Mouse (Mus musculus): ENCODE data around the gene Arl4d.
"Not testable (repeated sequence)": the region's sequence is repeated elsewhere in the genome, so short reads cannot be mapped to it uniquely, and the experiment has no call there.

Arl4d gene

DNA sequence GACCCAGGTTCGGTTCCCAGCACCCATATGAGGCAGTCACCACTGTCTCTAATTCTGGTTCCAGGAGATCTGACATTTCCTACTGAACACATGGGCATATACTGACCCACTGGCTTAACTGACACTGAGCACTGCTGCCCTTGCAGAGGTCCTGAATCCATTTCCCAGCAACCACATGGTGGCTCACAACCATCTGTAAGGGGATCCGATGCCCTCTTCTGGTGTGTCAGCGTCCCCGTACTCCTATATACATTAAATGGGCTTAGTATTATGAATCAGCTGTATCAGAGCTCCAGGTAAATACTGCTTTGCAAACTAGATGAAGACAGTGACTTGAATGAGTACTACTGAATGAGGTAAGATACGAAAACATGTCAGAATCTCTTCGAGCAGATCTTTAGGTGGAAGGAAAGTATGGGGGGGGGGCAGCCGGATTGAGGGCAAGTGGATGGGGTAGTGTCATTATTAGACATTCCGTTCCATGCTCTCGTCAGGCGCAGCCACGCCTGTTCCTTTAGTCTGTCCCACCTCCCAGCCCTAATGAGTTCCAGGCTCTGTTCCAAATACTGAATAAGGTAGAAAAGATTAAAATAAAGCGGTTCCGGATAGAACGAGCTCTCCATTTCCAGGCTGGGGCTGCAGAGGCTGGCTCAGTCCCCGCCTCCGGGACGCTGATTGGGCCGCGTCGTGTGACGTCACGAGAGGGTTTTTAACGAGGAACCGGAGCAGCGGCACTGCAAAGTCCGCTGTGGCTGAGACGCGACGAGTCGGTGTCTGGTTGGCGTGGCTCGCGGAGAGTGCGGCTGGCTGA, at the start of gene Arl4d:
Gene Arl4d (plus strand): TSS at position 717 of the 811 bp plus-strand sequence.
- peak; percentile 97 for DNase-seq

DNA sequence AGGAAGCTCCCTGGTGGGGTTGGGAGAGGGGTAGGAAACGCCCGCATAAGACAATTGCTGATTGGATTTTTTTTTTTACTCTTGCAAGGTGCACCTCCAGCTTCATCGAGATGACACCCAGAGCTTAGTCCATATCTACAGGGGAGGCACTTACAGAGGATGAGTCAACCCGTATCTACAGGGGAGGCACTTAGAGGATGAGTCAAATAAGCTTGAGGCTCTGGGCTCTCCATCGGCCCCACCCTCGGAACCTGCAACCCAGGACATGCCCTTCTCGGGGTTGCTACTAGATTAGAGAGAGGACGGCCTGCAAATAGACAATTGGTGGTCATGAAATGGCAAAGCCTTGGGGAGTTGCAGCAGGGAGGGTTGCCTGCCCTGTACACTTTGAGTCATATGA, 49.2 kb upstream of the Arl4d start:
- DNase-seq = no peak

DNA sequence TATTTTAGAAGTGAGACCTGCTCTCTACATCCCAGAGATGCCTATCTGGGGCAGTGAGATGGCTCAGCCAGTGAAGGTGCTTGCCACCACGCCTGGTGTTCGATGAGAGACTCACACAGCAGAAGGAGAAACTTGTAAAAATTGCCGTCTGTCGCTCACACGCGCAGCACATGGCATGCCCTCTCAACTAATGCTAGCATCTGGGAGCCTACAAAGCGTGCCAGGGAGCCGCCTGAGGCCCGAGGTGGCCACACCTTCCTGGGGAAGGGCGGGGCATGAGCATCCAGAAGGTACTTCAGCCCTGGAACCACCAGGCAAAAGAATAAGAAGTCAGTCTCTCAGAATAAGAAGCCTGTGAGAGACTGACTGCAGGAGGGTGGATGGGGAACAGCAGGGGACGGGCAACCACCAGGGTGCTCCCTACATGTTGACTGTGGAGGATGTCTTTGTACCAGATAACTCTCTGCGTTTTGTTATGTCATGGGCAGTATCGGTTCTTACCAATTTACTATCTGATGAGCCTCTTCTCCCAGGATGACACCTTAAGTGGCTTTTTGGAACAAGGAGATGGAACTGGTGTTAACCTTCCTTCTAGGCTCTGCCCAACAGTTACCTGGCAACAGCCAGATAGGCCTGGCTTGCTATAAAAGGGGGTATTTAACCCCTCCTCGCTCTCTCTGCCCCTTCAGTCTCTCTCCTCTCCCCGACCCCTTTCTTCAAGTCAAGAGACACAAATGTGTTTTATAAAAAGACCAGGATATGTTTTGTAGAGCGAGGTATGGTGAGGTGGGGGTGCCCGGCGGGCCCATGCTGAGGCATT, 48.2 kb upstream of the Arl4d start:
- DNase-seq = no peak

DNA sequence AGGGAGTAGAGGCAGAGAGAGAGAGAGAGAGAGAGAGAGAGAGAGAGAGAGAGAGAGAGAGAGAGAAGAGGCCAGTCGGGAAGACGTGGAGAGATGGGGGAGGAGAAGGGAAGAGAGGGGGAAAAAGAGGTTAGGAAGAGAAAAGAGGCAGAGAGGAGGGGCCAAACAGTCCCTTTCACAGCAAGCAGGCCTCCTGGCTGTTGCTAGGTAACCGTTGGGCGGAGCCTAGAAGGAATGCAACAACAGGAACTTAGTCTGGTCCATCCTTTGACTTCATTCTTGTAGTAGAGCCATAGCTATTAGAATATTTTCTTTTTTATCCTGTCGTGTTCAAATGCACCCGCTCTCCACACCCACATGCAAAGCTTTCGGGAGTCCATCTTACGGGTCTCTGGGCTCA, 47.5 kb upstream of the Arl4d start:
- DNase-seq = peak; percentile 23

DNA sequence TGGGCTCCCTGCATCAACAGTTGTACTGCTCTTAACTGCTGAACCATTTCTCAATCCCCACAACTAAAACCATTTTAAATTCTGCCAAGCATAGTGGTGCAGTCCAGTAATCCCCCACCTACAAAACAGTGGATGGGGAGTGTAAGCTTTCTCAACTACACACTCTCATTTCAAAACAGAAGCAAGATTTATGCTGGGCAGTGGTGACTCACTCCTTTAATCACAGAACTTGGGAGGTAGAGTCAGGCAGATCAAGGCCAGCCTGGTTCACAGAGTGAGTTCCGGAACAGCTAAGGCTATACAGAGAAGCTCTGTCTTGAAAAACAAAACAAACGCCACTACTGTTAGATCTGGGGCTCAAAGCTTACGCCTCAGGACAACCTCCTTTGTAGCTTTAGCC, 46.7 kb upstream of the Arl4d start:
- DNase-seq = no peak

DNA sequence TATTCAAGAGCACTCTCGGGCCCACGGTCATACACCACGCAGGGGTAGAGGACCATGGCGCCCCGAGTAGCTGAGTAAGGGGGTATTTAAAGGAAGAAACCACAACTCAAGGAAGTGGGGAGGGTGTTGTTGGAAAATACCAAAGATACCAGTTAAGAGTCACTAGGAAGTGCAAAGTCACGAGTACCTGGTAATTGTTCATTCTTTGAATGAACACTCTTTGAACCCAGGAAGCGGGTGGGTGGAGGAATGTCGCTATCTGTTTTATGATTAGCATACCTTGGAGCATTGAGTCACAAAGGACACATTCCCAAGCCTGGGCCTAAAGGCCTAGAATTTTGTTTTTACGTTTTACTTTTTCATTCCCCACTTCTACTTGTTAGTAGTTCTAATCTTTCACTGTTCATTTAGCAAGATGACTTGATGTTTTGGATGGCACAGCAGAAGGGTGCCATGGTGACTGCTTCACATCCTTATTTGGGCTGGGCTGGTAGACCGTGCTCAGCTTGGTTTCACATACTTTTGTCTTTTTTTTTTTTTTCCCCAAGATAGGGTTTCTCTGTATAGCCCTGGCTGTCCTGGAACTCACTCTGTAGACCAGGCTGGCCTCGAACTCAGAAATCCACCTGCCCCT, 45.2 kb upstream of the Arl4d start:
- not testable (repeated sequence) for DNase-seq

DNA sequence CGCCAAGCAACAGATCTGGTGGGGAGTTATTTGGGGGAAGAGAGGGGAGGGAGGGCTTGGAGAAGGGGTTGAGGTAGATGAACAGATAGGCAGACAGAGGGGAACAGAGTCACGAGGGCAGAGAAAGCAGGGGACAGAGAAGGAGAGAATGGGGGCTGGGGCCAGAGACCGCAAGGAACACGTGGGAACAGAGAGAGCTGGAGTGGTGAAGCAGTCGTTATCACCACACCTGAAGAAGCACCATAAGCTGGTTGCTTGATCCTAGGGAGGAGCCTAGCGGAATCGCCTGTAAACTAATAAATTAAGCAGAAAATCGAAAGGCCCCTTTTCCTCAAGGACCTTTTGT, 38.7 kb upstream of the Arl4d start:
- no peak for DNase-seq

DNA sequence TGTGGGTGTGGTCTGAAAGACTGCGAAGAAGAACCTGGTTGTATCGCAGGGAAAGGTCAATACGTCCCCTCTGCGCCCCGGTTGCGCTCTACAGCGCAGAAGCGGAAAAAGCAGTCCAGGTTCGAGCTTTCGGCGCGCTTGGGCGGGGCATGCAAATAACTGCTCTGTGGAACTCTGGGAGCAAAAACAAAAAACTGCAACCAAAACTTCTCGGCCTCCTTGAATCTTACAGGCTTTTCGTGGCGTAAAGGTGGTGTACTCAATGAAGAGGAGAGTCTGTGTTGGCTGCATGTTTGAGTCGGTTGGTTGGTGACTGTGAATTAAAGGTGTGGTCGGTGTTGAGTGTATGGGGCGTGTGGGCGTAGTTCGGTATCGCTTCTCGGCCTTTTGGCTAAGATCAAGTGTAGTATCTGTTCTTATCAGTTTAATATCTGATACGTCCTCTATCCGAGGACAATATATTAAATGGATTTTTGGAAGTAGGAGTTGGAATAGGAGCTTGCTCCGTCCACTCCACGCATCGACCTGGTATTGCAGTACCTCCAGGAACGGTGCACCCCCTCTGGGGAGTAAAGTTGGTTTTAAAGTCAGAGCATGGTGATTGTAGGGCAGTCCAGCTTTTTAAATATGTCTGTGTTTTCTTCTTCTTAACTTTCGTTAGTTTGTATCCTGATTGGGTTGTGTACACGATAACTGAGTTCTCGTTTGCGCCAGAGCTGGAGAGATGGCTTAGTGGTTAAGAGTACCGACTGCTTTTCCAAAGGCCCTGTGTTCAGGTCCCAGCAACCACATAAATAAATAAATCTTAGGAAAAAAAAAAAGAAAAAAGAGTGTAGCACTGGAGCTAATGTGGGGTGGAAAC, 38.1 kb upstream of the Arl4d start, which contains the start of gene Rdm1:
Gene Rdm1 (plus strand): TSS at position 201 of the 862 bp plus-strand sequence.
- DNase-seq = peak; percentile 82

DNA sequence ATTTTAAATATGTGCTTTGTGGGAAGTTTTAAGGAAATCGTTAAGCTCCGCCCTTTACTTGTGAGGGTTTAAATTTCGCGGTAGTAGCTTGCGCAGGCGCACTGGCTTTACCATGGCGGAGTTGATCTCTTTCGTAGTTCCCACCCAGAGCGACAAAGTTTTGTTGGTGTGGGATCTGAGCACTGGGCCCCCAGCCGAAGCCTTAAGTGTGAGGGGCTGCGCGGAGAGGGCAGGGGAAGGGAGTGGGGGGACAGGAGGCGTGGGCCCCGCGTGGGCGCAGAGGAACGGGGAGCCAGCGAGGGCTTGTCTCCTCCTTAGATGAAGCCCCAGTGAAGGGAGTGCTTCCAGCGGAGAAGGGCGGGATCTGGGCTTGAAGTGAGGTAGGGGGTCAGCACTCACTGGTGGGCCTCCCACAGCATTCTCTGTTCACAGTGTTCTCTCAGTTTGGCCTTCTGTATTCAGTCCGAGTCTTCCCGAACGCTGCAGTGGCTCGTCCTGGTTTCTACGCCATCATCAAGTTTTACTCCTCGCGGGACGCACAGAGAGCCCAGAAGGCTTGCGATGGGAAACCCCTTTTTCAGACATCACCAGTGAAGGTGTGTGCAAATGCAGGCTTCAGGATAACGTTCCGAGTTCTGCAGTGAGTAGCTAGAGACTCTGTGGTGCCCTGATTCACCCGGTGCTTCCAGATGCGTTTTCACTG, 37.3 kb upstream of the Arl4d start:
- DNase-seq = peak; percentile 92

DNA sequence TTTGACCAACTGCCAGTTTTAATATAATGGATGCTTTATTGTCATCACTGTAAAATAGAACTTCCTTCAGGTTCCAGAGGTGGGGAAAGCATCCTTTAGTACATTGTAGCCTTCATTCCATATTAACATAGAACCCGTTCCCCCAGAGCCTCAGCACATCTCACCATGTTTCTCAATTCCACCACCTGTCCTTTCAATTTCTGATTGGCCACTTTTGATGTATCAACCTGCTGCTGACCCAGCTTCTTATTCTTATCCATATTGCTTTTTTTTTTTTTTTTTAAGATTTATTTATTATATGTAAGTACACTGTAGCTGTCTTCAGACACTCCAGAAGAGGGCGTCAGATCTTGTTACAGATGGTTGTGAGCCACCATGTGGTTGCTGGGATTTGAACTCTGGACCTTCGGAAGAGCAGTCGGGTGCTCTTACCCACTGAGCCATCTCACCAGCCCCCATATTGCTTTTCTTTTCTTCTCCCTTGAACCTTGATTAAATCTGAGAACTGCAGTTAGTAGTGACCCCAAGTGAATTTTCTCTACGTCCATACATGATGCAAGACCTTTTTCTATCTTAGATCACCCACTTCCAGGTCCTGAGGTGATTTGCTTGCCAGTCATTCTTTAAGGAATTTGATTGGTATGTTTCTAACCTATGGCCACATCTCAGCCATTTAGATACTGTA, 36.5 kb upstream of the Arl4d start:
- not testable (repeated sequence) for DNase-seq

DNA sequence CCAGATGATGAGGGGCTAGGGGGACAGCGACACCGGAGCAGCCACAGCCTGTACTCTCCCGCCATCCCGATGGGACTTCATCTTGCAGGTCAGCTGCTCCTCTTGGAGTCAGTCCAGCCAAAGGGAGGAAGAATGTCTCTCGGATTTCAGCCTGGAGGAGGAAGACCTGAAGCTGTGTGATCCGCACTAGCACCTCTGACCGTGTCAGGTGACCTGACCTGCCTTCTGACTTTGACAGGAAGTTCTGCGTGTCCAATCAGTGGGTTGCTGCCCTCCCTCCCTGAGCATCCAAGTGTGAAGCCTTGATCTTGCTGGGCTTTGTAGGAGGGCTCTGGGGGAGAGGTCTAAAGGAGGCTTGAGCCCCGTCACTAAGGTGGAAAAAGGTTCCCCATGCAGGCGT, 29.7 kb upstream of the Arl4d start:
- DNase-seq = no peak

DNA sequence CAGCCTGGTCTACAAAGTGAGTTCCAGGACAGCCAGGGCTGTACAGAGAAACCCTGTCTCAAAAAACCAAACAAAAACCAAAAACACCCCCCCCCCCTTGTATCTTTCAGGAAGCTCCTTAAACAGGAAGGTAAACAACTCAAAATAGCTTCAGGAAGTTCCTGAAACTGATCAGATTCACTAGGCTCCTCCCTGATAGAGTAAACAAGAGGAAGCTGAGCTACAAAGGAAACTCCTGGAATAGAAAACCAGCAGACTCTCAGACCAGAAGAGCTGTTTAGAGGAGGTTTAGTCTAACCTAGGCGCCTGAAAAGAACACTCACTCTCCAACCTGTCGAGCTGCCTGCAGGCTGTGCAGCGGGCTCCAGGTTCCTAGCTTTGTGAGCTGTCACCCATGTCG, 25.6 kb upstream of the Arl4d start:
- no peak for DNase-seq

DNA sequence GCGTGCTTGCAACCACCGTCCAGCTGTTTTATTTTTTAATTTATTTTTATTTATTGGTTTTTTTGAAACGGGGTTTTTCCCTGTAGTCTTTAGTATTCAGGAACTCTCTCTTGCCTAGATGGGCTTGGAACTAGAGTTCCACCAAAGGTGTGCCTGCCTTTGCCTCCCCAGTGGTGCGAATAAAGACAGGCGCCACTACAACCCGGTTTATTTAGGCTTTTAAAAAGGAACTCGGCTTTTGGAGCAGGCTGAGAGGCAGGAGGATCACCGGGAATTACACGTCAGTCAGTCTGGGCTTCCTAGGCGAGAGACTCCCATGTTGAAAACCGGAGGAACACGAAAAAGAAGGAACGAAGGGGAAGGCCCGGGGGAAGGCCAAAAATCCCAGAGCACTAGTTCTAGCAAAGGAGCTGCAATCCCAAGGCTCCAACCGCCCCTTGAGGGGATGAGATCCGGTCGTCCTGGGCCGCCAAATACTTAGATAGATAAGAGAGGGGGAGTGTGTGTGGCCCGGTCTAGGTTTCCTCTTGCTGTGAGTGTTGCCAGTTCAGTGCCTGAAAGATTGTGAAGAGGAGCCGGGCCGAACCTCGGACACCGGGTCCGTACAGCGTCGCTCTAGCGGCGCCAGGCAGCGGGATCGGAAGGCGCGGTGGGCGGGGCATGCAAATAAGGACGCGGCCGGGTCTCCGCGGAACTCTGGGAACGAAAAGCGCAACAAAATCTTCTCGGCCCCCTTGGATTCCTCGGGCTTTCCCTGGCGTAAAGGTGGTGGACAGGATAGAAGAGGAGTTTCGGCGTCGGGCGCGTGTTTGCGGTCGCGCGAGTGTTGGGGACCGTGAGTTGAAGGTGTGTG, 24.3 kb upstream of the Arl4d start:
- DNase-seq = peak; percentile 83

DNA sequence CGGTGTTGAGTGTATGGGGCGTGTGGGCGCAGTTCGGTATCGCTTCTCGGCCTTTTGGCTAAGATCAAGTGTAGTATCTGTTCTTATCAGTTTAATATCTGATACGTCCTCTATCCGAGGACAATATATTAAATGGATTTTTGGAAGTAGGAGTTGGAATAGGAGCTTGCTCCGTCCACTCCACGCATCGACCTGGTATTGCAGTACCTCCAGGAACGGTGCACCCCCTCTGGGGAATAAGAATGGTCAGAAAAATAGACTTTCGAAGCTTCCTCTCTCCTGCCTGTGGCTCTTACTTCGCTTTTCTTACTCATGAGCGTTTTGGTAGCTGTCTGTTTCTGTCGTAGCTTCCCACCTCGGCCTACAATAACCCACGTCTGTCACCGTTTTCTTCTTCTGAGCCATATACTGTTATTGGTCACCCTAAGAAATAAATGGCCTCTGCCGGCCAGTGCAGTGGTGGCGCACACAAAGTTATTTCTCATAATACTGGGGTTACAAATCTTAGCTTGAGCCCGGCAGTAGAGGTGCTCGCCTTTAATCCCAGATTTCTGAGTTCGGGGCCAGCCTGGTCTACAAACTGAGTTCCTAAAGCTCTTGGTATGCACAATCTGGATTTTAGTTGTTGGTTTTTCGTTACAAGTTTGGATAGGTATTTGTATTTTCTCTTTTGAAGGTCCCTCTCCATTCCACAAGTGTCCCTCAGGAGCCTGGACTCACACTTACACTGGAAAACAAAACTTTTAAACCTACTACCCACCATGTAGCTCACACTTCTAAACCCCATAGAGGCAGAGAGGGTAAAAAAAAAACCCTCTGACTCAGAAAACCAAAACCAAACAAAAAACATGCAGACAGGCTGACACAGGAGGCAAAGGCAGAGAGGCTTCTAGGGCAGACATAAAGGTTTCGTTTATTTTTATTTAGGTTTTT, 23.4 kb upstream of the Arl4d start:
- not testable (repeated sequence) for DNase-seq

DNA sequence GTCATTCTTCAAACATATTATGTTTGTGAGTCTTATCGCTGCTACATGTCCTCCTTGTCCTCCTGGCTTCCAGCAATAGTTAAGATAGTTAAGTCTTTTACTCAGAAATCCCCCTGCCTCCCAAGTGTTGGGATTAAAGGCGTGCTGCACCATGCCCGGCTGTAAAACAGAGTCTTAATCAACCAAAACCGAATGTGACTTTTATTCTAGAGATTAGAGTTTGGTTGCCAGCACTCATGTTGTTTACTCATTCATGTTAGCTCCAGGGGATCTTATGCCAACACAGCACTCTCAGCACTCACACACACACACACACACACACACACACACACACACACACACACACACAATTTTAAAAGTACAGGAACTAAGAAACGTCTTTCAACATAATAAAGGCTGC, 22.4 kb upstream of the Arl4d start:
- no peak for DNase-seq

DNA sequence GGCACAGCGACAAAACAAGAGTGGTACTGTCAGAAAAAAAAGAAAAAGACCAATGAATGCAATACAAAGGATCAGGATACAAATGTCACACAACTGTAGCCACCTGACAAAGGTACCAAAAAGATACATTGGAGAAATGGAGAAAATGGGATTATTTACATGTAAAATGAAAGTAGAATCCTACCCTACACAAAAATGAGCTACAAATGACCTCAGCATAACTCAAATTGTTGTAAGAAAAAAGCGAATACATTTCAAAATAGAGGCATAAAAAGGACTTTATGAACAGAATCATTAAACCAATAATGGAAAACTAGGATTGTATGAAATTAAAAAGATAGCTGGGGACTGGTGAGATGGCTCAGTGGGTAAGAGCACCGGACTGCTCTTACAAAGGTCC, 20.8 kb upstream of the Arl4d start:
- no peak for DNase-seq

DNA sequence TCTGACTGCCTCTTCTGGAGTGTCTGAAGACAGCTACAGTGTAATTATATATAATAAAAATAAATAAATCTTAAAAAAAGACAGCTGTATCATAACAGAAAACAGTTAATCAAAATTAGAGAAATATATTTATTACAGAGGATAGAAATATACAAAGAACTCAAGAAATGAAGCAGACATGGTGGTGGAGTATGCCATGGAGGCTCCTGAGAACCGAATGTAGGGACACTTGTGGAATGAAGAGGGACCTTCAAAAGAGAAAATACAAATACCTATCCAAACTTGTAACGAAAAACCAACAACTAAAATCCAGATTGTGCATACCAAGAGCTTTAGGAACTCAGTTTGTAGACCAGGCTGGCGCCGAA, 20.3 kb upstream of the Arl4d start:
- not testable (repeated sequence) for DNase-seq

DNA sequence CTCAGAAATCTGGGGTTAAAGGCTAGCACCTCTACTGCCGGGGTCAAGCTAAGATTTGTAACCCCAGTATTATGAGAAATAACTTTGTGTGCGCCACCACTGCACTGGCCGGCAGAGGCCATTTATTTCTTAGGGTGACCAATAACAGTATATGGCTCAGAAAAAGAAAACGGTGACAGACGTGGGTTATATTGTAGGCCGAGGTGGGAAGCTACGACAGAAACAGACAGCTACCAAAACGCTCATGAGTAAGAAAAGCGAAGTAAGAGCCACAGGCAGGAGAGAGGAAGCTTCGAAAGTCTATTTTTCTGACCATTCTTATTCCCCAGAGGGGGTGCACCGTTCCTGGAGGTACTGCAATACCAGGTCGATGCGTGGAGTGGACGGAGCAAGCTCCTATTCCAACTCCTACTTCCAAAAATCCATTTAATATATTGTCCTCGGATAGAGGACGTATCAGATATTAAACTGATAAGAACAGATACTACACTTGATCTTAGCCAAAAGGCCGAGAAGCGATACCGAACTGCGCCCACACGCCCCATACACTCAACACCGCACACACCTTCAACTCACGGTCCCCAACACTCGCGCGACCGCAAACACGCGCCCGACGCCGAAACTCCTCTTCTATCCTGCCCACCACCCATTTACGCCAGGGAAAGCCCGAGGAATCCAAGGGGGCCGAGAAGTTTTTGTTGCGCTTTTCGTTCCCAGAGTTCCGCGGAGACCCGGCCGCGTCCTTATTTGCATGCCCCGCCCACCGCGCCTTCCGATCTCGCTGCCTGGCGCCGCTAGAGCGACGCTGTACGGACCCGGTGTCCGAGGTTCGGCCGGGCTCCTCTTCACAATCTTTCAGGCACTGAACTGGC, 19.7 kb upstream of the Arl4d start:
- peak; percentile 71 for DNase-seq
